Mouse (Mus musculus) heart, adult 2 months (tissue): ENCODE results near the gene Gm20683.

ENCODE experiments used
- CTCF ChIP-seq: fragments of 200-600 bp; IDR thresholded peaks from 2 replicates; pipeline ENCODE4 v1.8.1; 2022; ENCODE audit warnings: antibody characterized with exemption, mild to moderate bottlenecking, moderate library complexity
- EP300 ChIP-seq: fragments of 200-500 bp; IDR thresholded peaks from 2 replicates; pipeline ENCODE4 v1.6.1; 2011; ENCODE audit warnings: low read depth, low read length, control low read depth; ENCODE audit not compliant: insufficient read depth
- POLR2A ChIP-seq: fragments of 200-500 bp; IDR thresholded peaks from 2 replicates; pipeline ENCODE4 v1.6.1; 2011; ENCODE audit warnings: mild to moderate bottlenecking, low read depth, low read length, control low read depth; ENCODE audit not compliant: insufficient read depth

- TF ChIP-seq CTCF (no peak), EP300 (no peak), POLR2A (no peak)
Observed at GRCm38 (mm10) chr17:25791320-25791842, 50.2 kb downstream of the Gm20683 start.
